Mouse (Mus musculus) CD4-positive, CD25-positive, alpha-beta regulatory T cell (primary cell): ENCODE data around the gene Olfr750. TPM values are rescaled to one million over a fixed set of nuclear protein-coding genes. Genes with fewer than 3 reads are reported as not detected.

Experiments used
- polyA plus RNA-seq: library from polyadenylated mRNA; unstranded; fragments of 100-300 nt; shearing (Covaris generic); gene quantifications from one replicate; pipeline ENCODE4 v1.2.1, GENCODE M21; 2017

Gene Olfr750
- 0.20 TPM for polyA plus RNA-seq

DNA sequence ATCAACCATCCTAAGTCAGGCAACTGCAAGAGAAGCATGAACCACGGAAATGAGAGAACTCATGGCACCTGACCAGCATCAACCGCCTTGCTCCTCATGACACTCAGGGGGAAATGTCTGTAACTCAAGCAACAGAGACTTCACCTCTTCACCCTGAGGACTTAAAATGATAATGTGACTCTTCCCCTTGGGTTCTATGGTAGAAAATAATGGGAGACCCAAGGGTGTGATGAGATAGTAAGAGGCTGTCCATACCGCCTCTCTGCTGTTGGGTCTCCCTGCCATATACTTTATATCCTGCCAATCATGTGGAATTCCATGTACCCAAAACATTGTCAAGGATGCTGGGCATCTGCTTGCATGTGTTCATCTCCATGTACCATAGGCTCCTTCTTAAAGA, at the start of gene Olfr750:
TSS of gene Olfr750 (minus strand) at position 101 of the 400 bp plus-strand sequence.

DNA sequence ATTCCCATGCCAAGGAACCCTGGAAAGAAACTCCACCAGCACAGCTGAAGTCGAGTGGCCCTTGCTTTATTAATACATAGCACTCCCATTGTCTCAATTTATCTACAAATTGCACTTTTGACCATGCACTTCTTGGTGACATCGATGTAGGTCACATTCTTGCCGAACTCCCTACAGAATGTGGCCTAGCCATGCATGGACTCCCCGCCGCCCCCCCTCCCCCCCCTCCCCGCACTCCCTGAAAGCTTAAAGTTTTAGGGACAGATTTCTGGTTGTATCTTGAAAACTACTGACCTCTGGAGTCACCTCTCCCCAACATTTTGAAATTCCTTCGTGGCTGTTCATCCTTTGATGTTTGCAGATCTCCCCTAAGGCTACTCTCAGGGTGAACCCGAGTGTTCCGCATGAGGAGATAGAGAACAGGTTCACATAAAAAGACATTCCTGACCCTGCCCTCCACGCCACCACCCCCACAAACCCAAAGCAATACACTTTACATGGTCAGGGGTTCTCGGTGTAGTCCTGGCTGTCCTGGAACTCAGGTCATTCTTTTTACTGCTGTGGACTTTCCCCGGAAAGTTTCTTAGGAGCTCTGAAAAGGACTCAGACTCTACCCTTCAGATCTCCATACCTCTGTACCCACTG, 39.8 kb upstream of the Olfr750 start, which contains the start of gene Eddm3b:
TSS of gene Eddm3b (plus strand) at position 511 of the 645 bp plus-strand sequence.

DNA sequence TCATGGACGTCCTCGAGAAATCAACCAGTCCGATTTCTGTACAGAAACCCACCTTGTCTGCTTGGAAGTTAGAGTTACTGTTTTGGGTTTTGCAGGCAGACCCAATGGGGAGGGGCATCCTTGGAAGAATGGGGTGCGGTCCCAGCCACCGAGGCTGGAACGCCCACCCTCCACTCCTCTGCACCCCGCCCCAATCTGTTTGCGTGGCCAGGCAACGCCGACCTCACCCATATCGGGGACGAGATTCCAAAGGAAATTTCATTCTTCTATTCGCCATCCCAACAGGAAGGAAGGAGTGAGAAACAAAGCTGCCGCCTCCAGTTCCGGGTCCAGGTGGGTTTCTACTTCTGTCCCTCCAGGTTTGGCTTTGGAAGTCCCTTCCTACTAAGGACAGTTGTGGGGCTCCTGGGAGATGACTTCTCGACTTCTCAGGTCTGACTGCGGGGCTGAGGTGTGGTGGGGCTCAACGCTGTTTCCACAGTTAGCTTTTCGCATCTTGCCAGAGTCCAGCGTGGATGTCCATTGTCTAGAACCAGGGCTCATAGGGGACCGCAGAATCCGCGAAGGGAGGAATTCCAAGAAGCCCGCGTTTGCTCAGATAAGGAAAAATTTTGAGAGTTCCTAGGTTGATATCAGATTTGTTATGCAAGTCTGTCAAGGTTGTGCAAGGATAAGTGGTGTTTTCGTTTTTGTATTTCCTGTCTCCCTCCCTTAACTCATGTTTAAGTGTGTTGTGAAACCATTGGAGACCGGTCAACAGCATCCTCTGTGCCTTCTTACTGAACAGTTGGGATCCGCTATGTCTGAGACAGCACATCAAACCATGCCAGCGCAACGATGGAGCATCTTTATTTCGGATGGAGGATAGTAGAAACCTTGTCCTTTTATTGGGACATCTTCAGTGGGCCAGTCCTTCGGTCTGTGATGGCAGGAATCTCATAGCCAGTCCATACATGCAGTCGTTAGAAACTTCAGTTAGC, 17.0 kb upstream of the Olfr750 start, which contains the start of the genes Rnase4 and Ang:
TSS of gene Rnase4 (plus strand) at position 157 of the 980 bp plus-strand sequence.
TSS of gene Ang (plus strand) at position 230 of the 980 bp plus-strand sequence.

DNA sequence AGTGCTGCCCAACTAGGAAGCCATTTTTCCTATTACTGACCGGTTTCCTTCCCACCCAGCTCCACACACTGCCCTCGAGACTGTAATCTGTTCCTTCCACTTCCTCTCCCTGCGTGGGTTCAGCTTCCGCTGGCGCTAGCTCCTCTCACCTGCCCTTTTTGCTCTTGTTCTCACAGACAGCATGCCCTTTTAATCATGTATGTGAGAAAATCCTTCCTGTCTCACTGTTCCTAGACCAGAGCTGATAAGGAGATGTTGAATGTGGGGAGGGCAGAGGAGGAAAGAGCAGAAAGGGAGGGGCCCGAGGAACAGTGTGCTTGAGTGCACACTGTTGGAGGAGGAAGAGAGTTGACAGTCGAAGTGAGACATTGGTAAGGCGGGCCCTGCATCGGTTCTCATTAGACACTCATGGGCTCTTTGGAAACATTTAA, 16.8 kb downstream of the Olfr750 start, which contains the start of gene Rnase12:
TSS of gene Rnase12 (minus strand) at position 261 of the 431 bp plus-strand sequence.

DNA sequence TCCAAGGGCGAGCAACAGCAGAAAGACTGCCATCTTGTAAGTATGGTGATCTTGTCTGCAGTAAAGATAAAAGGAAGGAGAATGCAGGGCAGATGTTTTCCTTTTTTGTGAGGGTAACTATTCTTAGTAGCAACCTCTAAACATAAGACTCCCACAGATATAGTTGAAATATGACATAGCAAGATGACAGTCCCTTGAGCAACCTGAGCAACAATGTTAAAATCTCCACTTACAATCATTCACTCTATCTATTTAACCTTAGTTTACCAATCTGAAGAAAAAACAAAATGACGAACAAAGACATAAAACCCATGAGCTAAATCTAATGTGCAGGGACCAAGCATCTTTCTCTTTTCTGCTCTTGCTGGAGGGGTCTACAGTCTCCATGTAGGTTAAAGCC, 24.2 kb downstream of the Olfr750 start, which contains the start of gene Rnase11:
TSS of gene Rnase11 (minus strand) at position 101 of the 400 bp plus-strand sequence.

DNA sequence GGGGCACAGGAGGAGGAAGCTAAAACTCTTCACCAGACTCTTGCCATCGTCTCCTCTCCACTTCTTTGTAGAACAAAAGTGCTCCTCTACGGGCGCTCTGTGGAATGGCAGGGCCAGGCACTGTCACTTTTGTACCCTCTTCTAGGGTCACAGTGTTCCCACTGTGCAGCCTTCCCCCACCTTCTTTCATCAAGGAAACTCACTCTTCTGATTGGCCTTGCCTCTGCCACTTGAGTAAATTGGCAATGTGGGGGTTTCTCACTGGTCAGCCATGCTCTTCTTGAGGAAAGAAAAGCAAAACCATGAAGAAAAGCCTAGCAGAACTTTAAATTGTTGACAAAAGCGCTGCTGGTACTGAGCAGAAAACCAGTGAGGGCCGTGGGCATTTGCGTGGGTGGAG, 32.5 kb downstream of the Olfr750 start, which contains the start of gene Rnase9:
TSS of gene Rnase9 (minus strand) at position 101 of the 400 bp plus-strand sequence.

Other genes with a start within 250 kb of the Olfr750 start
- 20.9 TPM for gene Tep1, start 203.9 kb downstream of the Olfr750 start, polyA plus RNA-seq
- 0.12 TPM for gene Klhl33, start 176.9 kb downstream of the Olfr750 start, polyA plus RNA-seq
- gene Osgep, start 149.5 kb downstream of the Olfr750 start, polyA plus RNA-seq = 106 TPM
- gene Apex1, start 149.5 kb downstream of the Olfr750 start, polyA plus RNA-seq = 67.8 TPM
- gene Pip4p1, start 143.6 kb downstream of the Olfr750 start, polyA plus RNA-seq = 76.7 TPM
- 45.5 TPM for gene Pnp, start 143.4 kb downstream of the Olfr750 start, polyA plus RNA-seq
- gene Gm49342, start 129.9 kb downstream of the Olfr750 start, polyA plus RNA-seq = not detected
- gene Pnp2, start 118.4 kb downstream of the Olfr750 start, polyA plus RNA-seq = 0.36 TPM
- not detected for gene Rnase10, start 66.7 kb downstream of the Olfr750 start, polyA plus RNA-seq
- not detected for gene Rnase9, start 32.6 kb downstream of the Olfr750 start, polyA plus RNA-seq
- not detected for gene Rnase11, start 24.3 kb downstream of the Olfr750 start, polyA plus RNA-seq
- not detected for gene Rnase12, start 16.8 kb downstream of the Olfr750 start, polyA plus RNA-seq
- gene Rnase4, start 16.6 kb upstream of the Olfr750 start, polyA plus RNA-seq = 12.8 TPM
- gene Ang, start 16.7 kb upstream of the Olfr750 start, polyA plus RNA-seq = 3.1 TPM
- gene Eddm3b, start 40.0 kb upstream of the Olfr750 start, polyA plus RNA-seq = not detected
- gene Rnase6, start 49.5 kb upstream of the Olfr750 start, polyA plus RNA-seq = 1.1 TPM
- not detected for gene Rnase1, start 72.3 kb upstream of the Olfr750 start, polyA plus RNA-seq
- gene Rnase2b, start 87.8 kb upstream of the Olfr750 start, polyA plus RNA-seq = not detected
- gene Ang2, start 124.7 kb upstream of the Olfr750 start, polyA plus RNA-seq = not detected
- gene Ear14, start 129.0 kb upstream of the Olfr750 start, polyA plus RNA-seq = not detected
- not detected for gene Rnase2a, start 181.7 kb upstream of the Olfr750 start, polyA plus RNA-seq